Mouse (Mus musculus): ENCODE results near the gene Arhgap28.

Gene Arhgap28

DNA sequence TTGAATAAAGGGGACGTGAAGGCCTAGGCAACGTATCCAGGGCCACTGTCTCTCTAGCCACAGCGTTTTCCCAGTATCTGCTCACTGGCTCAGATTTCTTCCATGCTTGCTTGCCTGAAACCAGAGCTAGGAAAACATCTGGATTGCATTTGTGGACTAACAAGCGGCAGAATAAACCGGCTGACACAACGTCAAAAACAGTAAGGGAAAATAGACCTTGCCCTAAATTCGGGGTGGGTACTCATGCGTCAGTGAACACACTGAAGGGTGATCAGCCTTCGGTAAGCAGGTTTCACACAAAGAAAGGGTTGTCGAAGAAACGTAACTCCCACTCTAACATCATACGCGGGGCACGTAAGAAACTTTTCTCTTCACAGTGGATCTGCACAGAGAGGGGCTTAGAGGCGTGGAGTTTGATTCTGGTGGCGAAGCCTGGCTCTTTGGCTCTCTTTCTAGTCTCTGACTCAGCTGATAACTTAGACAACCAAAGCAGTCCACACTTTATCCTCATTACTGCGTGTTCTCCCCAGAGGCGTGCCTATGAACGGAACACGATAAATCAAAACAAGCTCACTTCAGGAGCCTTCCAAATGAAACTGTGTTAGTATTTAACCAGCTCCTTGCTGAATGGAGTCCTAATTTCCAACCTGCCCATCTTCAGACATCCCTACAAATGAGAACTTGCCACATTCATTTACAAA, 137.2 kb downstream of the Arhgap28 start:
- DNase-seq = peak; percentile 93

DNA sequence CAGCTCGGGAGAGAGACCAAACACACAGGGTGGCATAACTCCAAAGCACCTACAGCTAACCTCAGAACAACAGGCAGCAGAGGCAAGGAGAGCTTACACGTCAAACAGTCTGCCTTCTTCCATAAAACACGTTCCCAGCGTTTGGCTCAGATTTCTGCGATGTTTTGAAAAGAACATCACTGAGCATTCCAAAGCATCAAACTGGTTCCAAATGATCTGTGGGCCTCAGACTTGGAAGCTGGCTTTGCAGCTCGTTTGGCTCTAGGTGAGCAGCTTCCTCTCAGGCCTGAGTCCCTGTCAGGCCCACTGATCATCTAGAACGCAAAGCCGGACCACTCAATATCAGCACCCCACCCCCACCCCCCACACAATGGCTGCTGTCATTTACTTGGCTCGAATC, 137.9 kb downstream of the Arhgap28 start:
- DNase-seq = no peak

DNA sequence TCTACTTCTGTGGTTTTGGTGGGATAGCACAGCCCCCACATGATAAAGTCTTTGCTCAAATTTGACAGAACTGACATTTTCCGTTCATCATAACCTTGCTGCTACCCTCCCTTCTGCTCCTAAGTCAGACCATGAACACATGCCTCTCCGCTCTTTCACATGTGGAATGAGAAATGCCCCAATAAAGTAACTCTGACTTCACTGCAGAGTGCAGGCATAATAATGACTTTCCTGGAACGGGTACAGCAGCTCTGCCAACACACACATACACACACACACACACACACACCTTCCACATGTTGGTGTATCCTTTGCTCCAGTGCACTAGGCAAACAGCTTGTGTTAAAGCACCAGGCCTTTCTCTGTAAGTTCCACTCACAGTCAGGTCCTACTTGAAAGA, 139.0 kb downstream of the Arhgap28 start:
- DNase-seq = peak; percentile 4

DNA sequence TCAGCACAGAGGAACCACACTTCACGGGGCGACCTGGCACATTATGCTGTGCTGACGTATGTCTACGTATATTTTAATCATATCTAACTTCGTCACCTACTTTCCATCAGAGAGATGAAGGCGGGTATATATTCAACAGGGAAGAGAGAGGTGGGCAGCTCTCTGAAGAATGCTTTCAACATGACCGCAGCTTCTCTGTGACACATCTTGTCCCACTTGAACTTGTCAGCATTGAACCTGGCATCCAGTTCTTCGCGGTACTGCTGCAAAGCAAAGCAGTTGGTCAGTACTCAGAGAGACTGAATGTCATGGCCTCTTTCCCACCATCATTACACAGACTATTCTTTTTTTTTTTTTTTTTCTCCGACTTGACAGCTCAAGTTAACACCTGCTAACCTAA, 139.6 kb downstream of the Arhgap28 start:
- no peak for DNase-seq

DNA sequence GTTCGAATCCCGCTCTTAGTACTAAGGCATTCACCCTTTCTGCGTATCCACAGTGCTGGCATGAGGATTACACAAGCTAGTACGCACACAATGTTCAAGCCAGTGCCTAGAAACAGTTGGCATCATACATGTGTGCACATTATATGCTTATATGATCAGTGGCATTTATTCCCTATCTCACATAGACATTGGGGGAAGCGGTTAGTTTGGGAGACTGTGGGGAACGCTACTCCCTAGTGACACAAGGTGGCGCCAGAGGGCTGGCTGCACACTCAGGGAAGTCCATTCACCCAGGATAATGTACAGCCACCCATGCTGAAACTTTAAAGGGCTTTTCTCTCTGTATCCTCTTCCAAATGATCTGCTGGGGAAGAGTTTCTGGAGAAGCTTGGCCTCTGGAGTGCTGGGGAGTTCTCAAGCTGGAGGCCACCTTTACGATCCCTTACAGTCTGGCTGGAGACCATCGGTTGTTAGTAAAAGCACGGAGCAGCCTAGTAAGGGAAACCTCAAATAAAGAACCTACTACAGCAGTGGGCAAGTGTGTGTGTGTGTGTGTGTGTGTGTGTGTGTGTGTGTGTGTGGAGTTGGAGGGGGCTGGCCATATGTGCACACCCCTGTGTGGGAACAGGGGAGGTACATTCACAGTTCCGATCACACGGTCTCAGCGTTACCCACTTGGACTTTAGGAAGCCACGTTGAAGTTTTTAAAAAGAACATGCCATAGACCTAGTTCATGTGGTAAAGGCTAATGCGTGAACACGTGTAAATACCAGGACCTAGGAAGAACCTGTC, 142.0 kb downstream of the Arhgap28 start:
- DNase-seq = peak; percentile 87

DNA sequence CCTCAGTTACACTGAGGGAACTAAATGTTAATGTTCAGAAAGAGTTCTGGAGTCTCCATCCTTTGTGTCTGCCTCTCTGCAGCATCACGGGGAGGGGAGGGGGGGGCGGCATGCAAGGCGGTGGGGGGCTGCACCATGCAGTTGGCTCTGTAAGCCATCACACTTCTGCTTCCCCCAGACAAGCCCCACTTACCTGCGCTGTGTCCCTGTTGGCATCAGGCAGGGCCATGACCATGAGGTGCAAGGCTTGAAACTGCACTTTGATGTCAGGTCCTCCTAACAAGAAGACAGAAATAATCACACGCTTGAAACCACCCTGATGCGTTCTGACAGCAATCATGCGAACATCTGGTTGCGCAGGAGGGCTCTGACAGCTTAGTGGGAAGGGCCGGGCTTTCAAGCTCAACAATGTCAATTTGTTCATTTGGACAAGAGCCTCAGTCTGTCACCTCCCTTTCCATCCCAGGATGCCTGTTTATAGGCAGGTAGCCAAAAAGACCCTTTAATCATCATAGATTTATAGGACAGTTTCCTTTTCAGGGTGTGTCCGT, 142.8 kb downstream of the Arhgap28 start:
- DNase-seq = peak; percentile 78

DNA sequence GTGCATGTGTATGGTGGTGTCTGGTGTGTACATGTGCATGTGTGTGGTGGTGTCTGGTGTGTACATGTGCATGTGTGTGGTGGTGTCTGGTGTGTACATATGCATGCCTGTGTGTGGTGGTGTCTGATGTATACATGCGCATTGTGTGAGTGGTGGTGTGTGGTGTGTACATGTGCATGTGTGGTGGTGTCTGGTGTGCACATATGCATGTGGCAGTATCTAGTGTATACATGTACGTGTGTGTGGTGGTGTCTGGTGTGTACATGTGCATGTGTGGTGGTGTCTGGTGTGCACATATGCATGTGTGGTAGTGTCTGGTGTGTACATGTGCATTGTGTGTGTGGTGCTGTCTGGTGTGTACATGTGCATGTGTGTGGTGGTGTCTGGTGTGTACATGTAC, 162.4 kb downstream of the Arhgap28 start:
- peak; percentile 73 for DNase-seq

DNA sequence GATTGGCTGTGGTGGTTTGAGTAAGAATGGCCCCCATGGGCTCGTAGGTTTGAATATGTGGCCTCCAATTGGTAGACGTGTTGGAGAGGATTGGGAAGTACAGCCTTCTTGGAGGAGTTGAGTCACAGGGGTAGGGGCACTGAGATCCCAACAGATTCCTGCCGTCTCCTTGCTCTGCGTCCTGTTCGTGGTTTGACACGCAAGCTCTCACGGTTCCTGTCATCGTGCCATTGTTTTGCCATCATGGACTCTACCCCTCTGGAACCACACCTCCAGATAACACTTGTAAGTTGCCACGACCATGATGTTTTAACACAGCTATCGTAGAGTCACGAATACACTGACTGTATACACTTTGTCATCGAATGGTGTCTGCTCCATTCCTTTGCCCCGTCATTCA, 165.0 kb downstream of the Arhgap28 start:
- peak; percentile 67 for DNase-seq

DNA sequence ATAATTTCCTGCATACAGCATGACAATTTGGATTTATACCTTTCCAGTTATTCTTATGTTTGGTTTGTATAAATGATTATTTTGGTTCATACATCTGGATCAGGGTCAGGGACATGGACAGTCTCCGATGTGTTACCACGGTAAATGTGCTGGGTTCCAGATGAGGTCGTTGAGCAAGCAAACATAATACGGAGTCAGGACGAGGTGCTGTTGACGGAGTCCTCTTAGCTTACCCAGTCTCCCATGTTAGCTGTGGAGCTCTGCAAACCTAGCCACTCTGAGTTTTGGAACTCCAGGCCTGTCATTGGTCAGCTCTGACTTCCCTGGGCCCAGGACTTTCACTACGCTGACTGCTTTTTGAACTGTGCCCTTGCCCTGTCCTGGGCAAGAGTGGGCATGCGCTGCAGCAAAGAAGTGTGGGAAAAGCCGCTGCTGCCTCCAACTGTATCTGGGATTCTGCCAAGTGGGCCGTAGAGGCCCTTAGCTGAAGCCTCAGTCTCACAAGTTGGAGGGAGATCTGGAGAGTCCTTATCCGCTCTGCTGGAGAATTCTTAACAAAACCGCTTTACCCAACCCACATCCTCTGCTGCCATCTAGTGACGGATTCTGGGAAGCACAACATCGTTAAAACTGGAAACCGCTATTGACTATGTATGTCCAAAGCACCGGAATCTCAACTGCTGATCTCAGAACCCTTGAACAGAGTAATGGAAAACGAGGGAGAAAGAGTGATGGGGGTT, 166.4 kb downstream of the Arhgap28 start:
- DNase-seq = peak; percentile 92

DNA sequence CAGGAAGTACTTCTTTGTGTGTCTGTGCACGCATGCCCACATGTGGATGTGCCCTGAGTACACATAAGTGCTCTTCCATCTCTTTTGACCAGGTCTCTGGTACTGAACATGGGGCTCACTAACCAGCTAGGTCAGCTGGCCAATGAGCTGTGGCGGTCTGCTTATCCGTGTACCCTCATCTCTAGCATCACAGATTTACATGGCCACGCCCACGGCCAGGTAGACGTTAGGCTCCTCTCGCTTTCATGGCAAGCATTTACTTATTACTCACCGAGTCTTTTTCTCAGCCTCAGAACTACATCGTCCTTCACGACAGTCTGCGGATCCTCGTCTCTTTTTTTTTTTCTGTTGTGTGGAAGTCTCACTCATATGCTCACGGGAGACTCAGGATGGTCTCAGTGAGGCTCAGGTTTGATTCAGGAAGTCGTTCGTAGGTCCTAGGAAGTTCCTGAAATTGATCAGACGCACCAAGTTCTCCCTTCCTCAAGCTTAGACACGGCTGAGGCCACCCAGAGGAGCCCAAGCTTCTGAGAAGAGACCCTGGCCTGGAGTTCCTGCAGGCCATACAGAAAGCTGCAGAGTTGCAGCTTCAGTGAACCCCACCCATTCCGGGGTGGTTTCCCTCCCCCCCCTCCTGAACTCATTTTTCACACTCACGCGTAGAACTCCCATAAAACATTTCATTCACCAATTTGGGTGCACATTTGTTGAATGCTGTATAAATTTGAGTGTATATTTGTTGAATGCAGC, 167.6 kb downstream of the Arhgap28 start:
- peak; percentile 83 for DNase-seq

DNA sequence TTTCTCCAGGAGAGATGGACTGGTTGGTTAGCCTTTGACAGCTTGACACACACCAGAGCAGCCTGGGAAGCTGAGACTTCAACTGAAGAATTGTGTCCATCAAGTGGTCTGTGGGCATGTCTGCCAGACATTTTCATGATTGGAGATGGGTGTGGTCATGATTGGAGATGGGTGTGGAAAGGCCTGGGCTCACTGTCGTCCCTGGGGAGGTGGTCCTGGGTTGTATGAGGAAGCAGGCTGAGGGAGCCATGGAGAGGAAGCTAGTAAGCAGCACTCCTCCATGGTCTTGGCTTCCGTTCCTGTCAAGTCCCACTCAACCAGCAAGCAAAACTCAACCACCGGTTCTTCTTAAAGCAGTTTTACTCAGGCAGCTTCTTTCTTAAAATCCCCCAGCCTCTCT, 176.5 kb downstream of the Arhgap28 start:
- peak; percentile 68 for DNase-seq

DNA sequence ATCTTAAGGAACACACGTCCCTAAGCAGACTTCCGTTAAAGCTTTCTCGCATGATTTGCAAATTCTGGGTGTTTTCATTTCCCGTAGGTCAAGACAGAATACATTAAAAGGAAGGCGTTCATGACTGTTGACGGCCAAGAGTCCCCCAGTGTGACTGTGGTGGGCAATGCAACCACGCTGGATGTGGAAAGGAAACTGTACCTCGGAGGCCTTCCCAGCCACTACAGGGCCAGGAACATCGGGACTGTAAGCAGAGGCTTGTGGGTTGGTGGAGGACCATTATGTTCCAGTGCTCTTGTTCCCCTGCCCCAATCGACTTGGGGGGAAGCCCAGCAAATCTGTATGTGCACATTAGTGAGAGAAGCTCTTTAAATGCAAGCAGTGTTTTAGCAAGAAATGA, 187.0 kb downstream of the Arhgap28 start:
- peak; percentile 76 for DNase-seq

DNA sequence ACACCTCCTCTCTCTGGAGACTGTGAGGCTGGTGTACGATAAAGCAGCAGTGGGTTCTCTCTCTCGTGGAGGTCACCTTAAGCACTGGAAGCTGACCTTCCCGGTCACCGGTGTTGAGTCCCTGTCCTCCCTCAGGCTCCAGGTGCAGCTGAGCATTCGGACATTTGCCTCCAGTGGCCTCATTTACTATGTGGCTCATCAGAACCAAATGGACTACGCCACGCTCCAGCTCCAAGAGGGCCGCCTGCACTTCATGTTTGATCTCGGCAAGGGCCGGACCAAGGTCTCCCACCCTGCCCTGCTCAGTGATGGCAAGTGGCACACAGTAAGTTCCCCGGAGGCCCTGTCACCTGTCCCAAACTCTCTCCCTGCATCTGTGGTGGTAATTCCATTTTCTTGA, 188.2 kb downstream of the Arhgap28 start:
- DNase-seq = peak; percentile 66

DNA sequence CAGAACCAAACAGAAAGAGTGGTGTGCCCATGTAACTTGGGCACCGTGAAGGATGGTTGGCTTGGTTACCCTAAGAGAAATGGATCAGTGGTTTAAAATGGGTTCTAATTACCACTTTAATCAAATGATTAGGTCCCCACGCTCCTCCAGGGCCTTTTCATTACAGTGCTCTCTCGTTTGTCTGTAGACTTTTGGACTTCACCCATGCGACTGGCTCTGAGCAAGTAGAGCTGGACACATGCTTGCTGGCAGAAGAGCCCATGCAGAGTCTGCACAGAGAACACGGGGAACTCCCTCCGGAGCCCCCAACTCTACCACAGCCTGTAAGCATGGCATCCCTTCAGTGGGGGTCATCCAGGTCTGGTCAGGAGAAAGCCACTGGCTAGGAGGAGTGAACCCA, 190.3 kb downstream of the Arhgap28 start:
- DNase-seq = peak; percentile 73

DNA sequence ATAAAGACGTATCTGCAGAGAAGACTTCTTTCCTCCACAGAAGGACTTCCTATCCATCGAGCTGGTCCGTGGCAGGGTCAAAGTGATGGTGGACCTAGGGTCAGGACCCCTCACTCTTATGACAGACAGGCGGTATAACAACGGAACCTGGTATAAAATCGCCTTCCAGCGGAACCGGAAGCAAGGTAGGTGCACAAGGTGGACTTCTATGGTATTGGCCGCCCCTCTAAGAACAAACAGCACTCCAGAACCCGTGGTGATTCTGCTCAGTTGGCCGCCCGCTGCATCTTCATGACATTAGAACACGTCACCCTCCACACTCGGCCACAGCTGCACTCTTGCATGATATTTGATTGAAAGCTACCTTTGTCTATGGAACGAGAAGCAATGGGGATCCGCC, 194.7 kb downstream of the Arhgap28 start:
- peak; percentile 52 for DNase-seq
